Mouse (Mus musculus) embryonic facial prominence, embryonic 14.5 days (tissue): ENCODE results near the gene Armc3. TPM values are rescaled to one million over a fixed set of nuclear protein-coding genes. Genes with fewer than 3 reads are reported as not detected.
"Not testable (repeated sequence)": the region's sequence is repeated elsewhere in the genome, so short reads cannot be mapped to it uniquely, and the experiment has no call there.

Experiments
- ATAC-seq: fragments of 200-750 bp; cut with Nextera tagmentation; 2 replicates; pipeline ENCODE4 v1.8.0; 2017; ENCODE audit warnings: low read depth, moderate number of reproducible peaks, moderate TSS enrichment
- DNase-seq: peaks from one replicate; pipeline ENCODE4 v3.0.0-alpha.2; 2015; ENCODE audit warnings: low spot score
- H3K27ac ChIP-seq: fragments of 300-500 bp; sonication (generic); replicated peaks from 2 replicates; pipeline ENCODE4 v1.5.1; 2014; ENCODE audit warnings: low read depth, mild to moderate bottlenecking, low read length, moderate library complexity
- H3K27me3 ChIP-seq: fragments of 300-500 bp; sonication (generic); replicated peaks from 2 replicates; pipeline ENCODE4 v1.6.1; 2014; ENCODE audit warnings: low read length; ENCODE audit not compliant: control insufficient read depth, insufficient read depth
- H3K36me3 ChIP-seq: fragments of 300-500 bp; sonication (generic); 2 replicates; pipeline ENCODE4 v1.6.1; 2014; ENCODE audit warnings: low read length, mixed read lengths; ENCODE audit not compliant: control insufficient read depth, insufficient read depth
- H3K4me1 ChIP-seq: fragments of 300-500 bp; sonication (generic); 2 replicates; pipeline ENCODE4 v1.6.1; 2014; ENCODE audit warnings: antibody characterized with exemption, low read length; ENCODE audit not compliant: control insufficient read depth, insufficient read depth
- H3K4me2 ChIP-seq: fragments of 300-500 bp; sonication (generic); 2 replicates; pipeline ENCODE4 v1.6.1; 2014; ENCODE audit warnings: low read depth, mild to moderate bottlenecking, low read length, moderate library complexity, mixed read lengths
- H3K4me3 ChIP-seq: fragments of 300-500 bp; sonication (generic); 2 replicates; pipeline ENCODE4 v1.5.1; 2014; ENCODE audit warnings: low read depth, mild to moderate bottlenecking, low read length
- H3K9ac ChIP-seq: fragments of 300-500 bp; sonication (generic); 2 replicates; pipeline ENCODE4 v1.6.1; 2014; ENCODE audit warnings: low read depth, mild to moderate bottlenecking, low read length, moderate library complexity, mixed read lengths
- H3K9me3 ChIP-seq: fragments of 300-500 bp; sonication (generic); 2 replicates; pipeline ENCODE4 v1.6.1; 2016; ENCODE audit warnings: low read length; ENCODE audit not compliant: control insufficient read depth
- WGBS: fragments of 180-500 bp; shearing (Covaris S2); extraction: QIAGEN DNeasy Blood & Tissue Kit; methylation state at CpG from one replicate; pipeline ENCODE4 v1.1.7; 2014; 5-methylcytosine and 5-hydroxymethylcytosine counted together
- polyA plus RNA-seq: library from polyadenylated mRNA; unstranded; fragments of >200 nt; fragmentation: Nextera tagmentation; extraction: Ambion mirVana; gene quantifications from 2 replicates; pipeline ENCODE4 v1.2.1, GENCODE M21; 2014

Armc3 gene
- polyA plus RNA-seq, 1 experiment from 2014 or later = 1.8 TPM

- no peaks in the 10 kb centered on the region; the same call in 1 of the 2 replicates for H3K27me3 ChIP-seq
- WGBS = 83% methylated on average over 11 of the region's 11 CpGs
- H3K4me1 ChIP-seq = no peaks in the 10 kb centered on the region
- DNase-seq (no peak), ATAC-seq (no peak)
- no peak overlapping the region for H3K9ac ChIP-seq
- no peaks in the 10 kb centered on the region for H3K36me3 ChIP-seq
- no peaks in the 10 kb centered on the region for H3K9me3 ChIP-seq
- H3K27ac ChIP-seq = no peak overlapping the region
- H3K4me3 ChIP-seq = no peak overlapping the region
- H3K4me2 ChIP-seq = no peak overlapping the region
These were observed 81.2 kb downstream of the Armc3 start for GRCm38 (mm10) chr2:19280331-19280730.

GRCm38 (mm10) chr2:19292366-19292765, 93.3 kb downstream of the Armc3 start:
- DNase-seq (no peak), ATAC-seq (no peak)
- Histone ChIP-seq H3K9me3 (no peaks in the 10 kb centered on the region), H3K36me3 (no peaks in the 10 kb centered on the region), H3K27me3 (no peaks in the 10 kb centered on the region), H3K27ac (no peak overlapping the region), H3K4me2 (no peak overlapping the region), H3K4me3 (no peak overlapping the region), H3K4me1 (no peaks in the 10 kb centered on the region), H3K9ac (no peak overlapping the region)
- whole genome bisulfite sequencing = 69% methylated on average over 3 of the region's 3 CpGs

- H3K9ac ChIP-seq = no peak overlapping the region
- no peak overlapping the region for H3K27ac ChIP-seq
- ATAC-seq (no peak), DNase-seq (no peak)
- no peaks in the 10 kb centered on the region for H3K36me3 ChIP-seq
- no peak overlapping the region for H3K4me3 ChIP-seq
- 71% methylated on average over 9 of the region's 9 CpGs for WGBS
- H3K27me3 ChIP-seq = no peaks in the 10 kb centered on the region
- H3K4me1 ChIP-seq = no peaks in the 10 kb centered on the region
- H3K4me2 ChIP-seq = no peak overlapping the region
- H3K9me3 ChIP-seq = no peaks in the 10 kb centered on the region
These were observed 101.4 kb downstream of the Armc3 start for GRCm38 (mm10) chr2:19300345-19301089.

- Histone ChIP-seq H3K4me2 (no peak overlapping the region), H3K4me3 (no peak overlapping the region), H3K36me3 (no peaks in the 10 kb centered on the region), H3K9me3 (no peaks in the 10 kb centered on the region), H3K27me3 (no peaks in the 10 kb centered on the region), H3K27ac (no peak overlapping the region), H3K9ac (no peak overlapping the region), H3K4me1 (no peaks in the 10 kb centered on the region)
- WGBS = 11% methylated on average over 6 of the region's 6 CpGs
- DNase-seq = no peak
- ATAC-seq = no peak
These were observed 102.1 kb downstream of the Armc3 start for GRCm38 (mm10) chr2:19301251-19301650.

- 84% methylated on average over 3 of the region's 3 CpGs for WGBS
- not testable (repeated sequence) for ATAC-seq, H3K27me3 ChIP-seq, DNase-seq, H3K36me3 ChIP-seq, H3K27ac ChIP-seq, H3K4me3 ChIP-seq, H3K9ac ChIP-seq, H3K9me3 ChIP-seq, H3K4me2 ChIP-seq, H3K4me1 ChIP-seq
These were observed 104.0 kb downstream of the Armc3 start for GRCm38 (mm10) chr2:19303087-19303486.

- no peak for ATAC-seq
- no peaks in the 10 kb centered on the region for H3K27me3 ChIP-seq
- WGBS = 87% methylated on average over 3 of the region's 3 CpGs
These were observed 111.4 kb downstream of the Armc3 start for GRCm38 (mm10) chr2:19310498-19310897.

GRCm38 (mm10) chr2:19316056-19316455, 117.0 kb downstream of the Armc3 start:
- DNase-seq (no peak), ATAC-seq (no peak)
- peaks cover 15% of the 10 kb centered on the region; the same call in 1 of the 2 replicates for H3K9me3 ChIP-seq
- H3K27ac ChIP-seq = no peak overlapping the region
- no peaks in the 10 kb centered on the region for H3K36me3 ChIP-seq
- no peak overlapping the region for H3K9ac ChIP-seq
- 43% methylated on average over 11 of the region's 11 CpGs for WGBS
- no peaks in the 10 kb centered on the region for H3K27me3 ChIP-seq
- H3K4me2 ChIP-seq = no peak overlapping the region
- no peaks in the 10 kb centered on the region for H3K4me1 ChIP-seq
- no peak overlapping the region for H3K4me3 ChIP-seq

More at GRCm38 (mm10) chr2:19310498-19310897, 111.4 kb downstream of the Armc3 start:
- no peaks in the 10 kb centered on the region for H3K36me3 ChIP-seq
- H3K4me3 ChIP-seq = no peak overlapping the region
- no peak for DNase-seq
- H3K9ac ChIP-seq = no peak overlapping the region
- no peak overlapping the region for H3K4me2 ChIP-seq
- H3K9me3 ChIP-seq = peaks cover 7% of the 10 kb centered on the region; the same call in 1 of the 2 replicates
- H3K27ac ChIP-seq = no peak overlapping the region
- no peaks in the 10 kb centered on the region for H3K4me1 ChIP-seq

GRCm38 (mm10) chr2:19316691-19317090, 117.6 kb downstream of the Armc3 start:
- Histone ChIP-seq H3K4me2 (no peak overlapping the region), H3K9me3 (peaks cover 15% of the 10 kb centered on the region; the same call in 1 of the 2 replicates), H3K4me3 (no peak overlapping the region), H3K27me3 (no peaks in the 10 kb centered on the region), H3K4me1 (no peaks in the 10 kb centered on the region), H3K36me3 (no peaks in the 10 kb centered on the region), H3K27ac (no peak overlapping the region), H3K9ac (no peak overlapping the region)
- 71% methylated on average over 4 of the region's 4 CpGs for WGBS
- DNase-seq (no peak), ATAC-seq (no peak)
